Mouse (Mus musculus) ovary, postnatal 10 days (tissue): ENCODE measurements around the gene Il1f5.

Experiments
- DNase-seq: peaks from one replicate; pipeline ENCODE4 v3.0.0; 2022; ENCODE audit warnings: low spot score

The Il1f5 gene

DNA sequence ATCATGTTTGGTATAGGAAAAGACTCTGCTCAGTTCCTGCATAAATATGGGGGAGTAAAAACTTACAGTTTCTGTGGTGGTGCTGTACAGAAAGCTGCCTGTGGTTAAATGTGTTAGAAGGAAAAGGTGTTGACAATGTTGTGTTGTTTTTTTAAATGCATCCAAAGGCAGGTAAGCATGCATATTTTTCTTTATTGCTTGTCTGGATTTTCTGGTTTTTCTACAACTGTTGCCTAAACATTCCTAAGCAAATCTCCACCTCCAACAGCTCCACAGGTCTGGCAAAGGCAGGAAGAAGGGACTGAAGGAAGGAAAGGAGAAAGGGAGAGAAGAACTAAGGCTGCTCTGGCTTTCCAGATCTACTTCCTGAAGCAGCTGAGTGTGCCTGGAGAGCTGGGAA, at the start of gene Il1f5:
Il1f5 (plus strand) TSS at position 301 of the 400 bp plus-strand sequence.
- DNase-seq = no peak

DNA sequence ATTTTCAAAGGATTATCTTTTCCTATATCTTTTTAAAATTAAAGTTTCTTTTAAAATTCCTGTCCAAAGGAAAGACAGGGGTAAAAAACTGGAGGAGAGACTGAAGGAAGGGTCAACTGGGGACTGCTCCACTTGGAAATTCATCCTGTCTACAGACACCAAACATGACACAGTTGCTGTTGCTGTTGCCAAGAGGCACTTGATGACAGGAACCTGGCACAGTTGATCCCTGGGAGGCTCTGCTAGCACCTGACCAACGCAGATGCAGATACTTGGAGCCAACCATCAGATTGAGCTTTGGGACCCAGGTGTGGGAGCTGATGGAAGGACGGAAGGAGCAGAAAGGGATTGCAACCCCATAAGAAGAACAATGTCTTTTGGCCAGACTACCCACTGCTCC, 49.6 kb upstream of the Il1f5 start:
- no peak for DNase-seq

DNA sequence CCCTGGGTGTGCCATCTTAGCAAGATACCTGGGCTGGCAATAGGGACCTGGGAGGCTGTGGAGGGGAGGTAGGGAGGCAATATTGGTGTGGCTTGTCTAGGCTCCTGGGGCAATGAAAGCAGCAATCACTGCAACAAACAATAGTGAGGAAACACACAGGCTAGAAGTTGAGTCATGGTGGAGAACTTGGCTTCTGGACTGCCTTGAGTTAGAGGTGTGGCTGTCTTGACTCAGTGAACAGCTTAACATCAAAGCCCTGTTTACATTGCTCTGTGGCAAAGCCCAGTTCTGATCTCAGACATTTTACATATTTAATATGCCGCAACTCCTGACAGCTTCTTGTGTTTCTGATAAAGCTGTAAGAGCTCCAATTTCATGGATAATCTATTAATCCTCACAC, 9.3 kb upstream of the Il1f5 start:
- no peak for DNase-seq

DNA sequence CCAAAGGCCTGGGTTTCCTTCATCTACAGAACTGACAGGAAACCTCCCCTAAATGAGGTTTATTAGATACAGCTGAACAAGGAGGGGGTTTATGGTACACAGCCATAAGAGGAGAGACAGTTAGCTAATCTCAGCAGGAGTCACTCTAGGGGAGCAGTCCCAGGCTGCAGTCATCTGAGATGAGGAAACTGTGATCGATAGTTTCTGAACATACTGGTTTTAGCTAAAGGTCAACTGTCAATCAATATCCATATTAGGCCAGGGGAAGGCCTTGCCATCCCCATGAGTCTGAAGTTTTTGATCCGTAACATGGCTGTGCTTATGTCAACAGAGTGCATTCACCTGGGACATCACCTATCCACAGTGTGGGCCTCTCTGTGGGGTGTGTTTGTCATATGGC, 3.1 kb upstream of the Il1f5 start:
- no peak for DNase-seq

- DNase-seq = no peak
Measured at GRCm38 (mm10) chr2:24275146-24275545, 1.6 kb upstream of the Il1f5 start.

DNA sequence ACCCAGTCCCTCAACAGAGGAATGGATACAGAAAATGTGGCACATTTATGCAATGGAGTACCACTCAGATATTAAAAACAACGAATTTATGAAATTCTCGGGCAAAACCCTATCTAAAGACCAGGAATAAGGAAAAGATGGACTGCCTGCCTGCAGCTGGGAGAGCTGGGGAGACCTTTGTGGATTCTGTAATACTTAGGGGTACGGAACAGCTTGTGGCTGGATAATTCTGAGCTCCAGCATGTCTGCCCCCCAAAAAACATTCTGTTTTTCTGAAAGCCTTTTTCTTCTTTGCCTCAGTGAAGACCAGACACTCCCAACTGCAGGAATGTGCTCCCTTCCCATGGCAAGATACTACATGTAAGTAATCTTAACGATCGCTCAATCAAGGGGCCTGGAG, 14.1 kb downstream of the Il1f5 start, which contains the start of gene Il1f10:
Il1f10 (plus strand) TSS at position 301 of the 400 bp plus-strand sequence.
- DNase-seq = no peak

- DNase-seq = no peak
Measured at GRCm38 (mm10) chr2:24294616-24295015, 17.9 kb downstream of the Il1f5 start.

GRCm38 (mm10) chr2:24296837-24297236, 20.1 kb downstream of the Il1f5 start:
- no peak for DNase-seq

DNA sequence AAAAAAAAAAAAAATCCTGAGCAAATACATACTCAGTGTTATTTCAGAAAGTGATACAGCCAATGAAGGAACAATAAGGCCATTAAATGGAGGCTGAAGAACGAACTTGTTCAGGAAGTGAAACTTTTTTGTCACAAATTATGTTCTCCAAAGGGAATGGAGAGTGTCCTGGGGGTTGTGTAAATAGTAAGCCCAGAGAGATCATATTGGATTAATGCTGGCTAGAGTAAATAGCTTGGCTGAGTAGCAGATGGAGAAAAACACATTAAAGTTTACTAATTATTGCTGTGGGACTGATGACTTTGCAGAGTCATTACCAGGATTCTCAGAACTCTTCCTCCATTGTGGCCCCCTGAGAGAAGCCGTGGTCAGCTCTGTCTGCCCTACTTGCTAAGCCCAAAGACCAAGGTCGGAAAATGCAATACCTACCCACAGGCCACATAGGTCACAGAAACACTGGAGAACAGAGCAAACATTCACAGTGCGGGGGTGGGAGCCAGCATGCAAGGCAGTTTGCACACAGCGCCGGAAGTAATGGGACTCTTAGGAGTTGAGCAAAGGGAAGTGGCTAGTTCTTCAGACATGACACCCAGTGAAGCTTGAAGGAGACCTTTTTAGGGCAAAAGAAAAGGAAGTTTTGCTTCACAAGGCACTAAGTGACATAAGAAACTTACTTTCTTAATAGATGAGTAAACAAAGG, 34.7 kb downstream of the Il1f5 start:
- no peak for DNase-seq

GRCm38 (mm10) chr2:24316919-24317318, 40.2 kb downstream of the Il1f5 start:
- DNase-seq = no peak

DNA sequence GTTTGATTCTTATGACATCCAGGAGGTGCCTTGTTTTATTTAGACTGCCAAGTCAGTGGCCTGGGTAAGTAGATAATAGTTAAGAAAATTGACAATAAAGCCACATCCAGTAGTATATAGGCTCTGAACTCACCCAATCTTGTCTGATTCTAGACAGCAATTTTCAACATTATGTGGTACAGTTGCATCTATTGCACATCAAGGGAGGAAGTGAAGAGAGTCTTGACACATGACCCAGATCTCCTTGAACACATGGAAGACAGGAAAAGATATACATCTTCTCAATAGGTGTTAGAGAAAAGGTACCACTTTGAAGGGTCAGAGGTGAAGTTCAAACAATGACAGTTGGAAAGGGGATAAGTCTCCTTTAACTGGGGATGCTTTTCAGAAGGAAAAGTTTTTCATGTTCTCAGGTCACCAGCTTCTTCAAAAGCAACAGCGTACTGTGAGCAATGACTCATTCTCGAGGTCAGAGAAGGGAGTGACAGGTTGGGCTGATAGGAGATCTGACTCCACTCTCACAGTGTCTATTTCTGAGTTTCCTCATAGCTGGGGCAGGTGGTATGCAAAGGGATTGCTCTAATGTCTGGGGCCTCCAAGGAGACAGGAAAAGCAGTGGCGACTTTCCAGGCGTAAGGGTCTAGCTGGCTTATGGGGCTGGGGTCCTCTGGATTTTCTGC, 41.3 kb downstream of the Il1f5 start:
- no peak for DNase-seq
